Mouse (Mus musculus): ENCODE results near the gene Actr8. TPM values are rescaled to one million over a fixed set of nuclear protein-coding genes. Genes with fewer than 3 reads are reported as not detected.
A peak's percentile ranks its signal among the peaks of the same experiment; 100 is the strongest.

Gene Actr8
- total RNA-seq, 2 experiments from 2014 or later, result 39.9 to 42.2 TPM

GRCm38 (mm10) chr14:30024387-30024786 lies 46.2 kb downstream of the Actr8 start:
- DNase-seq, result no peak
- intact Hi-C loops (cut with DNase I), result no loop called here

DNA sequence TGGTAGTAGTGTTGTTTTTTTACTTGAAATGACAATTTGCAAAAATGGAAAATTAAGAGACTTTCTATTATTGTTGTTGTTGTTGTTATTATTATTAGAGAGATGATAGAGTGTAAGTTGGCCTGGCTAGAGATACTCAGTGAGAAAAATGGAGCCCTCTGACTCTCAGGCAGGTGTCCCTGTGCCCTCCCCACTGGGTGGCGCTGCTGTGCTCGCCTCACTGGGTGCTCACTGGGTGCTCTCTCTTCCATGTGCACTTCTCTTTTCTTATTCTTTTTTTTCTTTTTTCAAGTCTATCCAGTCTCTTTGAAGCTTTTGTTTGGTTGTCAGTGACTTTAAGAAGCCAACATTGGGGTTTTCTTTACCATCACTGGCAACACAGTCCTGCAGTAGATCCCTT lies 49.2 kb downstream of the Actr8 start:
- intact Hi-C loops (cut with DNase I), result no loop called here
- DNase-seq, result no peak

DNA sequence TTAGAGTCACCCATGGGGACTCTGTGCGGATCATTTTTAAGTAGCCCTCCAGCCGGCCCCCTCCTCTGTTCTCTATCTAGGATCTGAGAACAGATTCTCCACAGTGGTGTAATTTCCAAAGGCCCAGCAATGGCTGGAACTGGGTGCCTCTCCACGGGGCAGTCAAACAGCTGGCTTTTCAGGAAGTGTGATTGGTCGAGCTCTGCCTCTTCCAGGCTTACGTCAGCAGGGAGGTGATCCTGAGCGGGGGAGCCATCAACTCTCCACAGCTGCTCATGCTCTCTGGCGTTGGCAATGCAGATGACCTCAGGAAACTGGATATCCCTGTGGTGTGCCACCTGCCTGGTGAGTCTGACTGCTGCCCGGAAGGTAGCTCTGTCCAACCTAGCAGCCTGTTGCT lies 55.3 kb downstream of the Actr8 start:
- no peak for DNase-seq
- intact Hi-C loops (cut with DNase I), result no loop called here

DNA sequence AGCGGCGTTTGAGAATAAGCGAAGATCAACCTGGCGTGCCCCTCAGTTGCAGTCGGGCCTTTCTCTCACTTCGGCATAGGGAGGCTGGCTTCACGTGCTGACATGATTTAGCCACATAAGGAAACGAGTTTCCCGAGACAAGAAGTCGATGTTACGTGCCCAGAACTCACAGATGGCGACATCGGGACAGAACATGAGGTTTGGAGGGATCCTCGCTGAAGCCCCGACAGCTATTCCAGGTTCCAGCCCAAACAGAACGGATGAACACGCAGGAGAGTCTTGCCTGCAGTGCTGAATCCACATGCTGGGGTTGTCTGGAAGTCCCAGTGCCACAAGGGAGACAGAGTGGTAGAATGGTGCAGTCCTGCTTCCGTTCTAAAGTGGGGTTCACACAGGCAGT lies 60.3 kb downstream of the Actr8 start:
- intact Hi-C loops (cut with DNase I), result no loop called here
- no peak for DNase-seq

DNA sequence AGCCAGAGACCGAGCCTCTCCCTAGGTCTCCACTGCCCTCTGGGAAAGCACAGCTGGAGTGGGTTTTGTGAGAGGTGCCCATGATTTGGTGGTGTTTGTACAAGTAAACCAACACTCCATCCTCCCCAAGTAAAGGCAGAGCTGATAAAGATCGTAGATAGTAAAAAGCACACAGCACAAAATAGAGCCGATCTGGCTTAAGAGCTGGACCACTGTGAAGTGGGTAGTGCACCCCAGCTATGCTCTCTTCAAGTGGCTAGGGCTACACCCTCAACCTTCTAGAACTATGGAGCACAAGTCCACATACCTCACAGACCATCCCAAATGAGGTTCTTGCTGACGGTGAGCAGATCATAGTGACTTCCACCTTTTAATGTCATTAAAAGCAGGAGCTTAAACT lies 61.3 kb downstream of the Actr8 start:
- no peak for DNase-seq
- intact Hi-C loops (cut with DNase I), result no loop called here

- intact Hi-C loops (cut with DNase I), result no loop called here
- no peak for DNase-seq
These were observed 63.7 kb downstream of the Actr8 start for GRCm38 (mm10) chr14:30041836-30042235.

GRCm38 (mm10) chr14:30043356-30043940 lies 65.3 kb downstream of the Actr8 start:
- DNase-seq, result peak; percentile 28 to 40
- intact Hi-C loops (cut with DNase I), result no loop called here

DNA sequence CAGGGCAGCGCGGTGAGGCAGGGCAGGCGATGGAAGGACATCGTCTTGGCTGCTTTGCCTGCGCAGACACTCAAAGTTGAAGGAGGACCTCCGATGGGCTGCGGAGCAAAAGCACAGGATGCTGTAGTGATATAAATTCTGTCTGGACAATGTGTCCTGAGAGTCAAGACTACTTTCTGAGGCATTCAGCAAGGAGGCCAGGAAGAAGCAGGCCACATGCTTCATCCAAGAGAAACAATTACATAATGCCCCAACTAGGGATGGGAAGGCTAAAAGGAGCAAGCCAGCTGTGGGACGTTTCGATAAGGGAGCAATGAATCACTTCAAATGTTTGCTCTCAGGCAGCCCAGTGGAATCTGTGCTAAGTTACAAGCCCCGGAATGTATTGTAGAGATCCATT lies 67.1 kb downstream of the Actr8 start:
- DNase-seq, result peak; percentile 22 to 49
- intact Hi-C loops (cut with DNase I), result no loop called here

- DNase-seq, result peak in 1 of 2 experiments; percentile 31
- intact Hi-C loops (cut with DNase I), result no loop called here
These were observed 67.6 kb downstream of the Actr8 start for GRCm38 (mm10) chr14:30045704-30046220.

DNA sequence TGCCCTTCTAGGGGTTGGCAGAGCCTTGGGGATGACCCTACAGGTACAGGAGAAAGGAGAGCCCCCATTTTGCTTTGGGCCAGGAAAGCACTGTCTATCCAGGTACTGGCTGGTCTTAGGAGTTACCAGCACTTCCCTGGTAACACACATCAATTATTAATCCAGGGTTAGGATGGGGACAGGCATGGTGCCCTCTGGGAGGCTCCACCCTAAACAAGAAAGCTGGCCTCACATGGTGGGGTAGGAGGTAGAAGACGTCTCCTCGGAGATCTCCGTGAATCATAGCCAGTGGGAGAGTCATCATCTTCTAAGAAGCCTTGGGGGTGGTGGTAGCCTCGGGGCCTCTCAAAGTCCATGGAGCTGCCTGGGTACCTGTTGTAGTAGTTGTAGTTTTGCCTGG lies 68.8 kb downstream of the Actr8 start:
- no peak for DNase-seq
- intact Hi-C loops (cut with DNase I), result no loop called here

GRCm38 (mm10) chr14:30048049-30048448 lies 69.9 kb downstream of the Actr8 start:
- intact Hi-C loops (cut with DNase I), result no loop called here
- DNase-seq, result no peak

- intact Hi-C loops (cut with DNase I), result no loop called here
- DNase-seq, result no peak
These were observed 72.1 kb downstream of the Actr8 start for GRCm38 (mm10) chr14:30050280-30050679.

GRCm38 (mm10) chr14:30054922-30055321 lies 76.8 kb downstream of the Actr8 start:
- intact Hi-C loops (cut with DNase I), result no loop called here
- no peak for DNase-seq

Small RNA genes within 50 kb of the gene (microRNA-seq; reads per million reads assigned to microRNA genes)
- gene Mir6947 (ENCODE audit: borderline number of aligned reads in 2 of 2), result 0 to 0.72 reads per million in 2 experiments

Other genes starting within 250 kb of the Actr8 start
- 10 to 100 TPM; 81.1 to 91.9 TPM for gene Selenok, start 10.0 kb upstream of the Actr8 start, total RNA-seq (2021)
- gene Il17rb, start 30.6 kb downstream of the Actr8 start, total RNA-seq (2021), result not detected
- under 1 TPM; 0.35 to 0.56 TPM for gene Chdh, start 30.7 kb downstream of the Actr8 start, total RNA-seq (2021)